Mouse (Mus musculus): ENCODE data around the gene Pik3cb. TPM values are rescaled to one million over a fixed set of nuclear protein-coding genes. Genes with fewer than 3 reads are reported as not detected.

Gene Pik3cb
- polyA plus RNA-seq, 1 experiment = 1.8 TPM

DNA sequence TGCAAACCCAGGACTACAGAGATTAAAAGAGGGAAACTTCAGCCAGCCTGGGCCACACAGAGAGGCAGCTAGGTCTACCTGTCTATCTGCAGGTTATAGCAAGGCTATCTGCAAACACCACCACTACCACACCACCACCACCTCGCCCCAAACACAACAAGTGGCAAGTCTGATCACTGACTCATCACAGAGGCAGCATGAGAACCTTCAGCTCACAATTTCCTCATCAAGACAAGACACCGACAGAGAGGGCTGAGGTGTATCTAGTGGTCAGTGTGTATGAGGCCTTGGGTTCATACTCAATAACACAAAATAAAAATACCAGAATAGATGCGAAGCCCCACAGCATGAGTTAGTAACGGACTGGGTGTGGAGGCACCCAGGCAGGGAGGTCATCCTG lies 9.3 kb downstream of the Pik3cb start:
- no peak for TF ChIP-seq GATA1 (IDR thresholded peaks at IDR 0.05; ENCODE audit: borderline replicate concordance, low read length)
- TF ChIP-seq FLI1 (IDR thresholded peaks at IDR 0.05; ENCODE audit: low read length) = no peak
- Histone ChIP-seq H3K9me3 (no peaks in the 10 kb centered on the region), H3K27me3 (replicated peaks) (no peaks in the 10 kb centered on the region), H3K4me3 (replicated peaks) (peak overlapping the region; percentile 80), H3K36me3 (replicated peaks; ENCODE audit: low read length) (peaks cover 86% of the 10 kb centered on the region), H3K4me1 (peaks cover 94% of the 10 kb centered on the region)

DNA sequence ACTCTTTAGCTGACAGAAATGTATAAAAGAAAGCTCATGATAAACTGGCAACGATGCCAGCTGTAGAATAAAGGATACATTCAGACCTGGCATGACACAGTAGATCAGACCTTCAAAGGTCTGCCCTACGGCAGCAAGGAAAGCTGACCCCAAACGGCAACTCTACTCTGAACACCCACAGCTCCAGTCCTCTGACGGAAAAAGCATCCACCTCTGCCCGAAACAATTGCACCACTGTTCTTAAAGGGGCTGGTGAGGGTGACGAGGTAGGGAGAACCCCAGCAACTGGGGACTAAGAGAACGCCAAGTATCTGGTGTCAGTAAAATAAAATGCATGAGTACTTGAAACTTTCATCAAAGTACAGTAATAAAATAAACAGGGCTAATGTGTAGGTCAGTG lies 12.8 kb downstream of the Pik3cb start:
- no peak for TF ChIP-seq GATA1 (IDR thresholded peaks at IDR 0.05; ENCODE audit: borderline replicate concordance, low read length)
- TF ChIP-seq FLI1 (IDR thresholded peaks at IDR 0.05; ENCODE audit: low read length) = no peak

DNA sequence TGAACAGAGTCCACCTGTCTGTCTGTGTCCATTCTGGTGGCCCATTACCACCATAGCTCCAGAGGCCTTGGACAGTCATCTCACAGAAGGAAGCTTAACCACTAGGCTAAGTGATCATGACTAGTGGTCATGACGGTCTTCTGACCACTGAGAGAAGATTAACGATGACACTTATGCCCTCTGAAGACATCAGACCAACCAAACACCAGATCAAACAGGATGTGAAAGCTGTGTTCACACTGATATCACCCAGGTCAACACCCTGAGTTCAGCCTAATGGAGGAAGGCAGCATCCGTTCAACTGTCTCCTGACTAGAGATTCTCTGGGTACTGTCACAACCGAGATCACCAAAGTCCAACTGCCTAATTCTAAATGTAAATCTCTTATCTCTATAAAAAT lies 17.7 kb downstream of the Pik3cb start:
- Histone ChIP-seq H3K4me1 (peaks cover 94% of the 10 kb centered on the region), H3K9me3 (no peaks in the 10 kb centered on the region), H3K27me3 (replicated peaks) (no peaks in the 10 kb centered on the region), H3K4me3 (replicated peaks) (peak overlapping the region; percentile 70), H3K36me3 (replicated peaks; ENCODE audit: low read length) (peaks cover 87% of the 10 kb centered on the region)
- TF ChIP-seq GATA1 (IDR thresholded peaks at IDR 0.05; ENCODE audit: borderline replicate concordance, low read length) (peak; percentile 58; the same call in 1 of the 3 replicates), FLI1 (IDR thresholded peaks at IDR 0.05; ENCODE audit: low read length) (no peak)

More for the DNA sequence above, 12.8 kb downstream of the Pik3cb start:
- H3K9me3 ChIP-seq = no peaks in the 10 kb centered on the region
- no peak overlapping the region for H3K4me3 ChIP-seq (replicated peaks)
- peaks cover 86% of the 10 kb centered on the region for H3K36me3 ChIP-seq (replicated peaks; ENCODE audit: low read length)
- peaks cover 95% of the 10 kb centered on the region for H3K4me1 ChIP-seq
- no peaks in the 10 kb centered on the region for H3K27me3 ChIP-seq (replicated peaks)

DNA sequence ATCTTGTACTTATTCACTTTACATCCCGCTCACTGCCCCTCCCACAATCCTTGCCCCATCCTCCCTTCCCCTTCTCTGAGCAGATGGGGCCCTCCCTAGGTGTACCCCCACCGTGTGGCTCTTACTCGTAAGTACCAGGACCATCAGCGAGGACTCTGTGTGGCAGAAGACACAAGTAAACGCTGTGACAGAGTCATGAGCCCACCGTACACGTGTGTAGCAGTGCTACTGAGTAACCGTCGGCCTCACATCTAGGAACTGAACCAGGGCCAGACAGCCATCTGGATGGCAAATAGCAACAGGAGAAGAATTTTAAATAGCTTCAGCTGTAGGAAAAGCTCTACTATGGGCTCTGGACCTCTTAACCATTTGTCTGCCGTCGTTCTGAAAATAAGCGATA lies 28.0 kb downstream of the Pik3cb start:
- Histone ChIP-seq H3K9me3 (no peaks in the 10 kb centered on the region), H3K4me3 (replicated peaks) (no peak overlapping the region), H3K27me3 (replicated peaks) (no peaks in the 10 kb centered on the region), H3K4me1 (peaks cover 95% of the 10 kb centered on the region), H3K36me3 (replicated peaks; ENCODE audit: low read length) (peaks cover 71% of the 10 kb centered on the region)
- TF ChIP-seq FLI1 (IDR thresholded peaks at IDR 0.05; ENCODE audit: low read length) = no peak
- no peak for TF ChIP-seq GATA1 (IDR thresholded peaks at IDR 0.05; ENCODE audit: borderline replicate concordance, low read length)

DNA sequence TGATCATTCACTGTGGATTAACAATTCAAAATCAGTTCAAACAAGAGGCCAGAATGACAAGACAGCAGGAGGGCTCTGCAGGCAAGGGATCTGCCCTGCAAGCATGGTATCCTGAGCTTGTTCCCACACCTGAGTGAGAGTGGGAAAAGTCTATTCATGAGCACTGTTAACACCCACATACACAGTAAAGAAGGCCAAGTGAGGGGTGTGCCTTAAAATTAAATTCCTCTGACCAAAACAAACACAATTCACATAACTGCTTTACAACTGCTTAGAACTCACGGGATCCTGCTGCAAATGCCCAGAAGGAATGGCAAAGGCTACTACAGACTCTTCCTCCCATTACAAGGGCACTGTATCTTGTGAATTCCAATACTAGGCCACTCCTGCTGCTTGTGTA lies 29.3 kb downstream of the Pik3cb start:
- TF ChIP-seq GATA1 (IDR thresholded peaks at IDR 0.05; ENCODE audit: borderline replicate concordance, low read length) (no peak), FLI1 (IDR thresholded peaks at IDR 0.05; ENCODE audit: low read length) (no peak)
- Histone ChIP-seq H3K36me3 (replicated peaks; ENCODE audit: low read length) (peaks cover 68% of the 10 kb centered on the region), H3K4me3 (replicated peaks) (peak overlapping the region; percentile 59), H3K9me3 (no peaks in the 10 kb centered on the region), H3K4me1 (peaks cover 95% of the 10 kb centered on the region), H3K27me3 (replicated peaks) (no peaks in the 10 kb centered on the region)

DNA sequence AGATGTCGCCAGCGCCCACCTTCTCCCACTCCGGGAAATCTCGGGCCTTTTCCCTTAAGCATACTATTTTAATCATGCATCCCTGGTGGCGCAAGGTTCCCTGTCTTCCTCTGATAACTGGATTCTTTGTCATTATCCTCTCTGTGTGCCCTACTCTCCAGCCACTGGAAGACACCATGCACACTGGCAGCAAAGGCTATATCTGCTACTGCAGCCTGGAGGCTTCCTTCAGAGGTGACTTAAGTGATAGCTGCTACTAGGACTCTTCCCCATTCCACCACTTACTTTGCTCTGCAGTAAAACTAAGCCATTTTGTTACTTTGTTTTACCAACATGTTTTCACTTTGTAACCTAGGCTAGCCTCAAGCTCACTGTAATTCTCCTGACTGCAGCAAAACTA lies 30.2 kb downstream of the Pik3cb start:
- no peak for TF ChIP-seq GATA1 (IDR thresholded peaks at IDR 0.05; ENCODE audit: borderline replicate concordance, low read length)
- no peak for TF ChIP-seq FLI1 (IDR thresholded peaks at IDR 0.05; ENCODE audit: low read length)

DNA sequence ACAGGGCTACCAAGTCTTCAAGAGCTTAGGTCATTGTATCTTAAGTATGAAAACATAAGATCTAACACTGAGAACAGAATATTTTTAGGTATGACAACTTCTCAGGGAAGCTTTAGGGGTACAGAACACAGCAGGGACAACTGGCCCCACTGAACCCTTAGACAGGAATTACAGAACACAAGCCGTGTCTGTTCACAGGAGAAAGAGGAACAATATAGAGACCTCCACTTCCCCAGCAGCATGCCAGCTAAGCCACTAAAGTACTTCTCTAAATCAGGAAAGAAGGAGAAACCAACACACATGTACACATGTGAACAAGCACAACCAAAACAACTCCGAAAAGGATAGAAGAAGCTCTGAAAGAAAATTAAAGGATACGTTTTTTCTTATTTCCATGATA lies 30.8 kb downstream of the Pik3cb start:
- peaks cover 94% of the 10 kb centered on the region for H3K4me1 ChIP-seq
- 0 out of 2 replicates have a peak, but pooled peaks cover under 1% of the 10 kb centered on the region for H3K9me3 ChIP-seq
- H3K27me3 ChIP-seq (replicated peaks) = no peaks in the 10 kb centered on the region
- TF ChIP-seq GATA1 (IDR thresholded peaks at IDR 0.05; ENCODE audit: borderline replicate concordance, low read length) = no peak
- TF ChIP-seq FLI1 (IDR thresholded peaks at IDR 0.05; ENCODE audit: low read length) = no peak
- peak overlapping the region; percentile 85 for H3K4me3 ChIP-seq (replicated peaks)
- peaks cover 68% of the 10 kb centered on the region for H3K36me3 ChIP-seq (replicated peaks; ENCODE audit: low read length)

More for the DNA sequence above, 30.2 kb downstream of the Pik3cb start:
- Histone ChIP-seq H3K36me3 (replicated peaks; ENCODE audit: low read length) (peaks cover 67% of the 10 kb centered on the region), H3K9me3 (no peaks in the 10 kb centered on the region), H3K27me3 (replicated peaks) (no peaks in the 10 kb centered on the region), H3K4me3 (replicated peaks) (peak overlapping the region; percentile 81), H3K4me1 (peaks cover 93% of the 10 kb centered on the region)

DNA sequence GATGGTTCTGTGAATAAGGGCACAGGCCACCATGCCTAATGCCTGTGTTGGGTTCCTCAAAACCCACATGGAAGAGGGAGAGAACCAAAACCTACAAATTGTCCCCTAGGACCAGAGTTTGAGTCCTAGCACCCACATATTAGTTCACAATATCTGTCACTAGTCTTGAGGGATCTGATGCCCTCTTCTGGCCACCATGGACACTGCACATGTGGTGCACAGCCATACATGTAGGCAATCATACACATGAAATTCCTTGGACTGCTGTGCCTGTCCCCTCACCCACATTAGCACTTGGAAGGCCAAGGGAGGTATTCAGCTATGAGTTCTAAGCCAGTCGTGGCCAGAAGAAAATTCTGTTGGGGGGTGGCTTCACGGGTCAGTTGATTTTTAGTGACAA lies 36.0 kb downstream of the Pik3cb start:
- TF ChIP-seq GATA1 (IDR thresholded peaks at IDR 0.05; ENCODE audit: borderline replicate concordance, low read length) = no peak
- TF ChIP-seq FLI1 (IDR thresholded peaks at IDR 0.05; ENCODE audit: low read length) = no peak
- Histone ChIP-seq H3K4me3 (replicated peaks) (peak overlapping the region; percentile 34), H3K27me3 (replicated peaks) (no peaks in the 10 kb centered on the region), H3K36me3 (replicated peaks; ENCODE audit: low read length) (peaks cover 74% of the 10 kb centered on the region), H3K4me1 (peaks cover 92% of the 10 kb centered on the region), H3K9me3 (0 out of 2 replicates have a peak, but pooled peaks cover 3% of the 10 kb centered on the region)

DNA sequence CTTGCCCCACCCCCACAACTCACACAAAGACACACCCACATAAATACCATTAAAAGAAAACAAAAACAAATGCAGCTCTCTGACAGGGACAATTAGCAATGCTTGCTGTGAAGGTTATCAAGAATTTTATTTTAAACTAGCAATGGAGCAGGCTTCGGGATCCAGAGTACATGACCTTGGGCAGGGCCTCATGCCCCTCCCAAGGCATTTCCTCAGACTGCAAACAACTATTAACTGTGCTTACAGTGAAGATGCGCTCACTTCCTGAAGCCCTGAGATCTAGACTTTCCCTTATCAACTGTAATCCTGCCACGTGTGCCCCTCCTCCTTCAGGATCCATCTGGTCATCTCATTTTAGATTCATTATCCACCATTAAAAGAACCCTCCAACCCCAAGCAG lies 36.6 kb downstream of the Pik3cb start:
- Histone ChIP-seq H3K36me3 (replicated peaks; ENCODE audit: low read length) (peaks cover 79% of the 10 kb centered on the region), H3K9me3 (0 out of 2 replicates have a peak, but pooled peaks cover 3% of the 10 kb centered on the region), H3K27me3 (replicated peaks) (no peaks in the 10 kb centered on the region), H3K4me3 (replicated peaks) (no peak overlapping the region), H3K4me1 (peaks cover 92% of the 10 kb centered on the region)
- TF ChIP-seq GATA1 (IDR thresholded peaks at IDR 0.05; ENCODE audit: borderline replicate concordance, low read length) (no peak), FLI1 (IDR thresholded peaks at IDR 0.05; ENCODE audit: low read length) (no peak)

DNA sequence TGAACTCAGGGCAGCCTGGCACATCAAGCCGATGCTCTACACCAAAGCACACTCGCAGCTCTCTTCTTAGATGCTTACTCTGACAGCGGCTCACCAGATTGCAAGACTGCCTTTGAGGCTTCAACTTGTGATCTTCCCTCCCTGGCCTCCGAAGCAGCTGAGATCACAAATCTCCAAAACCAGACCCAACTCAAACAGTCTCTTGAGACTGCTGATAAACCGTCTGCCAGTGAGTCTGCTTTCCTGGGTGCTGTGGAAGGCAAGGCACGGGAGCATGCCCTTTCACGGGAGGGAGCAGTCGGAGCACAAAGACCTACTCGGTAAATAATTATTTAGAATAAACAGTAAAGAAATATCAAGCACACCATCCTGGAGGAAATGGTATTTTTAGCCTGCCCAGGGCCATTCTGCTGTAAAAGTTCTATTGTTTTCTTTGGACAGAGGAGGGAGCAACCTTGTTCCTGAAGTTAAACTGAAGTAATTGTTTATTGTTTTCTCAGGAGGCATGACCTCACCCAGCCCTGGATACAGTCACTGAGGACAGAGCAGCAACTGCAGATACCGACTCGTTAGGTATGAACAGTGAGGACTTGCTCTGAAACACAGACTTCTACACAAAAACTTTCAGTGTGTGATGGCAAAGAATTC lies 41.8 kb downstream of the Pik3cb start:
- TF ChIP-seq GATA1 (IDR thresholded peaks at IDR 0.05; ENCODE audit: borderline replicate concordance, low read length) (no peak), FLI1 (IDR thresholded peaks at IDR 0.05; ENCODE audit: low read length) (no peak)
- Histone ChIP-seq H3K36me3 (replicated peaks; ENCODE audit: low read length) (peaks cover 95% of the 10 kb centered on the region), H3K4me3 (replicated peaks) (peak overlapping the region; percentile 64), H3K4me1 (peaks cover 88% of the 10 kb centered on the region), H3K27me3 (replicated peaks) (no peaks in the 10 kb centered on the region), H3K9me3 (no peaks in the 10 kb centered on the region)
